Mouse (Mus musculus) MEL (cell line): ENCODE measurements around the gene Cdh4.

ENCODE experiments used
- CTCF ChIP-seq, 3 experiments: IDR thresholded peaks in 2 of 3; conservative IDR thresholded peaks in 1 of 3; 2 replicates each; pipeline ENCODE4 v1.5.1; 2011 to 2012; ENCODE audit warnings: low read length in 3 of 3, low read depth in 2 of 3, mild to moderate bottlenecking in 2 of 3, improper control_type of control experiment in 1 of 3, inconsistent platforms in 1 of 3, mixed read lengths in 1 of 3, moderate library complexity in 1 of 3; ENCODE audit not compliant: control insufficient read depth in 1 of 3, insufficient read depth in 1 of 3, poor library complexity in 1 of 3, severe bottlenecking in 1 of 3
- ELF1 ChIP-seq: IDR thresholded peaks from 2 replicates; pipeline ENCODE4 v1.6.1; 2014; ENCODE audit warnings: low read depth, mild to moderate bottlenecking, inconsistent platforms, low read length, improper control_type of control experiment, moderate library complexity
- EP300 ChIP-seq, 2 experiments: IDR thresholded peaks; 2 replicates each; pipeline ENCODE4 v1.6.1; 2011; ENCODE audit warnings: improper control_type of control experiment in 2 of 2, low read length in 2 of 2, low read depth in 1 of 2, mild to moderate bottlenecking in 1 of 2
- MEF2A ChIP-seq: IDR thresholded peaks from 2 replicates; pipeline ENCODE4 v1.6.1; 2014; ENCODE audit warnings: low read depth, mild to moderate bottlenecking, inconsistent platforms, low read length, improper control_type of control experiment; ENCODE audit not compliant: poor library complexity, insufficient replicate concordance, severe bottlenecking; ENCODE audit errors: extremely low read depth
- NRF1 ChIP-seq: IDR thresholded peaks from 2 replicates; pipeline ENCODE4 v1.6.1; 2014; ENCODE audit warnings: low read depth, mild to moderate bottlenecking, inconsistent platforms, low read length, improper control_type of control experiment, moderate library complexity; ENCODE audit not compliant: poor library complexity, insufficient read depth, severe bottlenecking
- POLR2A ChIP-seq, 2 experiments: IDR thresholded peaks; 2 replicates each; pipeline ENCODE4 v1.6.1; 2011 to 2012; ENCODE audit warnings: low read length in 2 of 2, mild to moderate bottlenecking in 2 of 2, control low read depth in 1 of 2, improper control_type of control experiment in 1 of 2, low read depth in 1 of 2, moderate library complexity in 1 of 2; ENCODE audit not compliant: control insufficient read depth in 1 of 2, insufficient read depth in 1 of 2, poor library complexity in 1 of 2
- POLR2AphosphoS5 ChIP-seq: IDR thresholded peaks from 2 replicates; pipeline ENCODE4 v1.6.1; 2012; ENCODE audit warnings: low read depth, borderline replicate concordance, mild to moderate bottlenecking, inconsistent platforms, low read length, moderate library complexity, mixed read lengths
- RAD21 ChIP-seq: IDR thresholded peaks from 2 replicates; pipeline ENCODE4 v1.6.1; 2011; ENCODE audit warnings: mild to moderate bottlenecking, low read depth, low read length, improper control_type of control experiment
- SMC3 ChIP-seq: IDR thresholded peaks from 2 replicates; pipeline ENCODE4 v1.6.1; 2011; ENCODE audit warnings: low read depth, low read length, improper control_type of control experiment
- UBTF ChIP-seq: IDR thresholded peaks from 2 replicates; pipeline ENCODE4 v1.6.1; 2012; ENCODE audit warnings: low read depth, mild to moderate bottlenecking, inconsistent platforms, low read length, improper control_type of control experiment, moderate library complexity, borderline replicate concordance; ENCODE audit not compliant: insufficient read depth
- USF1 ChIP-seq: IDR thresholded peaks from 2 replicates; pipeline ENCODE4 v1.6.1; 2014; ENCODE audit warnings: low read depth, mild to moderate bottlenecking, inconsistent platforms, low read length, improper control_type of control experiment, moderate library complexity
- ZMIZ1 ChIP-seq: IDR thresholded peaks from 2 replicates; pipeline ENCODE4 v1.6.1; 2012; ENCODE audit warnings: low read depth, mild to moderate bottlenecking, inconsistent platforms, low read length, improper control_type of control experiment, moderate library complexity

GRCm38 (mm10) chr2:179441717-179442116 is 514 bp upstream of the Cdh4 start:
- TF ChIP-seq POLR2A (IDR thresholded peaks at IDR 0.05; ENCODE audit: control insufficient read depth in 1 of 2, insufficient read depth in 1 of 2, low read depth in 1 of 2, low read length in 2 of 2, poor library complexity in 1 of 2) (no peak), ELF1 (no peak), NRF1 (no peak), CTCF (IDR thresholded peaks at IDR 0.05 in 2 of 3, conservative IDR thresholded peaks at IDR 0.05 in 1 of 3; ENCODE audit: control insufficient read depth in 1 of 3, insufficient read depth in 1 of 3, low read depth in 2 of 3, low read length in 3 of 3, poor library complexity in 1 of 3, severe bottlenecking in 1 of 3) (no peak), USF1 (no peak), EP300 (IDR thresholded peaks at IDR 0.05; ENCODE audit: low read depth in 1 of 2, low read length in 2 of 2) (no peak), SMC3 (no peak), MEF2A (no peak), ZMIZ1 (no peak), POLR2AphosphoS5 (no peak), RAD21 (no peak), UBTF (no peak)
